Mouse (Mus musculus) erythroblast, embryonic 14.5 days (primary cell): Measurements from ENCODE around the gene Cpa1.

Experiments
- GATA1 ChIP-seq: IDR thresholded peaks from 2 replicates; pipeline ENCODE4 v1.6.1; 2012; ENCODE audit warnings: low read length, inconsistent platforms, mixed read lengths
- TAL1 ChIP-seq: IDR thresholded peaks from 3 replicates; pipeline ENCODE4 v1.6.1; 2012; ENCODE audit warnings: low read length, inconsistent platforms, mixed read lengths

GRCm38 (mm10) chr6:30592417-30592974, 46.5 kb upstream of the Cpa1 start:
- TF ChIP-seq TAL1 (no peak), GATA1 (no peak)
